Mouse (Mus musculus): ENCODE results near the gene Pdcd10.

Gene Pdcd10

GRCm38 (mm10) chr3:75556695-75557291, at the start of gene Pdcd10:
Gene Pdcd10 (minus strand): TSS chr3:75556856.
- no peaks in the 10 kb centered on the region for H3K9me3 ChIP-seq (ENCODE audit: low read length)
- no peaks in the 10 kb centered on the region for H3K27me3 ChIP-seq (ENCODE audit: insufficient read depth, low read length)
- peak within 1 kb of the TSS; percentile 96 for H3K4me3 ChIP-seq (replicated peaks; ENCODE audit: low read length)
- H3K36me3 ChIP-seq (ENCODE audit: insufficient read depth, low read length), result no peaks in the 10 kb centered on the region
- H3K4me1 ChIP-seq (replicated peaks; ENCODE audit: low read depth, low read length), result peaks cover 30% of the 10 kb centered on the region
- TF ChIP-seq NANOG (IDR thresholded peaks at IDR 0.05; ENCODE audit: borderline replicate concordance, low read length) (no peak), POU5F1 (IDR thresholded peaks at IDR 0.05; ENCODE audit: borderline replicate concordance, low read length) (no peak), CTCF (conservative IDR thresholded peaks at IDR 0.05; ENCODE audit: low read length) (no peak)

- no peaks in the 10 kb centered on the region for H3K4me1 ChIP-seq (replicated peaks; ENCODE audit: low read depth, low read length)
- no peaks in the 10 kb centered on the region for H3K9me3 ChIP-seq (ENCODE audit: low read length)
- TF ChIP-seq NANOG (IDR thresholded peaks at IDR 0.05; ENCODE audit: borderline replicate concordance, low read length) (no peak), CTCF (conservative IDR thresholded peaks at IDR 0.05; ENCODE audit: low read length) (no peak), POU5F1 (IDR thresholded peaks at IDR 0.05; ENCODE audit: borderline replicate concordance, low read length) (no peak)
- no peaks in the 10 kb centered on the region for H3K27me3 ChIP-seq (ENCODE audit: insufficient read depth, low read length)
- H3K4me3 ChIP-seq (replicated peaks; ENCODE audit: low read length), result no peak overlapping the region
- H3K36me3 ChIP-seq (ENCODE audit: insufficient read depth, low read length), result no peaks in the 10 kb centered on the region
Observed at GRCm38 (mm10) chr3:75584898-75585297, 28.2 kb upstream of the Pdcd10 start.

GRCm38 (mm10) chr3:75583293-75583692, 26.6 kb upstream of the Pdcd10 start:
- H3K27me3 ChIP-seq (ENCODE audit: insufficient read depth, low read length), result no peaks in the 10 kb centered on the region
- H3K36me3 ChIP-seq (ENCODE audit: insufficient read depth, low read length), result no peaks in the 10 kb centered on the region
- no peaks in the 10 kb centered on the region for H3K4me1 ChIP-seq (replicated peaks; ENCODE audit: low read depth, low read length)
- TF ChIP-seq POU5F1 (IDR thresholded peaks at IDR 0.05; ENCODE audit: borderline replicate concordance, low read length), result no peak
- TF ChIP-seq CTCF (conservative IDR thresholded peaks at IDR 0.05; ENCODE audit: low read length), result no peak
- no peak for TF ChIP-seq NANOG (IDR thresholded peaks at IDR 0.05; ENCODE audit: borderline replicate concordance, low read length)
- no peak overlapping the region for H3K4me3 ChIP-seq (replicated peaks; ENCODE audit: low read length)
- no peaks in the 10 kb centered on the region for H3K9me3 ChIP-seq (ENCODE audit: low read length)

- no peak for TF ChIP-seq POU5F1 (IDR thresholded peaks at IDR 0.05; ENCODE audit: borderline replicate concordance, low read length)
- TF ChIP-seq CTCF (conservative IDR thresholded peaks at IDR 0.05; ENCODE audit: low read length), result peak; percentile 56
- no peak for TF ChIP-seq NANOG (IDR thresholded peaks at IDR 0.05; ENCODE audit: borderline replicate concordance, low read length)
- no peaks in the 10 kb centered on the region for H3K27me3 ChIP-seq (ENCODE audit: insufficient read depth, low read length)
- no peaks in the 10 kb centered on the region for H3K36me3 ChIP-seq (ENCODE audit: insufficient read depth, low read length)
- no peaks in the 10 kb centered on the region for H3K4me1 ChIP-seq (replicated peaks; ENCODE audit: low read depth, low read length)
- H3K4me3 ChIP-seq (replicated peaks; ENCODE audit: low read length), result no peak overlapping the region
- H3K9me3 ChIP-seq (ENCODE audit: low read length), result no peaks in the 10 kb centered on the region
Observed at GRCm38 (mm10) chr3:75579352-75579751, 22.7 kb upstream of the Pdcd10 start.

- TF ChIP-seq POU5F1 (IDR thresholded peaks at IDR 0.05; ENCODE audit: borderline replicate concordance, low read length) (no peak), NANOG (IDR thresholded peaks at IDR 0.05; ENCODE audit: borderline replicate concordance, low read length) (no peak), CTCF (conservative IDR thresholded peaks at IDR 0.05; ENCODE audit: low read length) (no peak)
- Histone ChIP-seq H3K4me3 (replicated peaks; ENCODE audit: low read length) (no peak overlapping the region), H3K4me1 (replicated peaks; ENCODE audit: low read depth, low read length) (no peaks in the 10 kb centered on the region), H3K36me3 (ENCODE audit: insufficient read depth, low read length) (no peaks in the 10 kb centered on the region), H3K27me3 (ENCODE audit: insufficient read depth, low read length) (no peaks in the 10 kb centered on the region), H3K9me3 (ENCODE audit: low read length) (no peaks in the 10 kb centered on the region)
Observed at GRCm38 (mm10) chr3:75575582-75575981, 18.9 kb upstream of the Pdcd10 start.

- Histone ChIP-seq H3K4me1 (replicated peaks; ENCODE audit: low read depth, low read length) (no peaks in the 10 kb centered on the region), H3K9me3 (ENCODE audit: low read length) (no peaks in the 10 kb centered on the region), H3K27me3 (ENCODE audit: insufficient read depth, low read length) (no peaks in the 10 kb centered on the region), H3K36me3 (ENCODE audit: insufficient read depth, low read length) (no peaks in the 10 kb centered on the region), H3K4me3 (replicated peaks; ENCODE audit: low read length) (no peak overlapping the region)
- TF ChIP-seq POU5F1 (IDR thresholded peaks at IDR 0.05; ENCODE audit: borderline replicate concordance, low read length) (no peak), NANOG (IDR thresholded peaks at IDR 0.05; ENCODE audit: borderline replicate concordance, low read length) (no peak), CTCF (conservative IDR thresholded peaks at IDR 0.05; ENCODE audit: low read length) (no peak)
Observed at GRCm38 (mm10) chr3:75574074-75574473, 17.4 kb upstream of the Pdcd10 start.

- no peaks in the 10 kb centered on the region for H3K27me3 ChIP-seq (ENCODE audit: insufficient read depth, low read length)
- H3K9me3 ChIP-seq (ENCODE audit: low read length), result no peaks in the 10 kb centered on the region
- TF ChIP-seq NANOG (IDR thresholded peaks at IDR 0.05; ENCODE audit: borderline replicate concordance, low read length), result no peak
- no peak for TF ChIP-seq CTCF (conservative IDR thresholded peaks at IDR 0.05; ENCODE audit: low read length)
- TF ChIP-seq POU5F1 (IDR thresholded peaks at IDR 0.05; ENCODE audit: borderline replicate concordance, low read length), result no peak
- no peaks in the 10 kb centered on the region for H3K36me3 ChIP-seq (ENCODE audit: insufficient read depth, low read length)
- H3K4me3 ChIP-seq (replicated peaks; ENCODE audit: low read length), result peak within 1 kb of the TSS; percentile 96
- H3K4me1 ChIP-seq (replicated peaks; ENCODE audit: low read depth, low read length), result peaks cover 25% of the 10 kb centered on the region
Observed at GRCm38 (mm10) chr3:75557292-75557691, 636 bp upstream of the Pdcd10 start, which contains the start of gene Serpini1. Gene Serpini1 (plus strand): TSS chr3:75557547.

- TF ChIP-seq CTCF (conservative IDR thresholded peaks at IDR 0.05; ENCODE audit: low read length) (no peak), POU5F1 (IDR thresholded peaks at IDR 0.05; ENCODE audit: borderline replicate concordance, low read length) (no peak), NANOG (IDR thresholded peaks at IDR 0.05; ENCODE audit: borderline replicate concordance, low read length) (no peak)
- no peaks in the 10 kb centered on the region for H3K27me3 ChIP-seq (ENCODE audit: insufficient read depth, low read length)
- H3K36me3 ChIP-seq (ENCODE audit: insufficient read depth, low read length), result no peaks in the 10 kb centered on the region
- no peaks in the 10 kb centered on the region for H3K9me3 ChIP-seq (ENCODE audit: low read length)
- peaks cover 36% of the 10 kb centered on the region for H3K4me1 ChIP-seq (replicated peaks; ENCODE audit: low read depth, low read length)
- H3K4me3 ChIP-seq (replicated peaks; ENCODE audit: low read length), result peak overlapping the region; percentile 96
Observed at GRCm38 (mm10) chr3:75556121-75556694, 448 bp downstream of the Pdcd10 start.

Data from E14TG2a.4 (cell line).